Mouse (Mus musculus) WW6 (cell line): ENCODE measurements at regions not wholly inside any gene's neighbourhood (a gene's known extent, or its start where the extent isn't known, plus 50 kb on each side); places are given as distances from the start of the nearest gene placed in this dataset.
A peak's percentile ranks its signal among the peaks of the same experiment; 100 is the strongest.
"Not testable (repeated sequence)": the region's sequence is repeated elsewhere in the genome, so short reads cannot be mapped to it uniquely, and the experiment has no call there.

Experiments
- DNase-seq: peaks from one replicate; pipeline ENCODE4 v3.0.0-alpha.2; 2013; ENCODE audit warnings: low read depth, low spot score

GRCm38 (mm10) chr6:41225382-41225781 lies 76.7 kb upstream of the Try4 start:
- DNase-seq, result no peak

- no peak for DNase-seq
These were observed 83.7 kb upstream of the Try4 start for GRCm38 (mm10) chr6:41218415-41218814.

- DNase-seq, result no peak
These were observed 86.2 kb upstream of the Try4 start for GRCm38 (mm10) chr6:41215857-41216256.

DNA sequence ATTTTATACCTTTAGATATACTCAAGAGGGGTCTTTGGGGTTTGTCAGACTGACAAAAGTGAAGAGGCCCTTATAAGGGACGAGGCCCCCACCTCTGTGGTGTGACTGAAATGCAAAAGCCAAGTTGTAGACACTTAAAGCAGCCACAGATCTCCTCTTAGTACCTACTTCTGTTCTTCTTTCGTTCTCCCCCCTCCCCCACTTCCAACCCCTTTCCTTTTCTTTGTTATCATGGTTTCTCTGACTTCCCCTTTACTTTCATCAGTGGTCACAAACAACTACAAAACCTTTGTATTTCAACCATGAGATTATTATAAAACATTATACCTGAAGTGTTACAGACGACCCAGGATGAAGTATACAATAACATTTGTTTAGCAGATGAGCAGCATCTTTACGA lies 96.2 kb upstream of the Try4 start:
- no peak for DNase-seq

DNA sequence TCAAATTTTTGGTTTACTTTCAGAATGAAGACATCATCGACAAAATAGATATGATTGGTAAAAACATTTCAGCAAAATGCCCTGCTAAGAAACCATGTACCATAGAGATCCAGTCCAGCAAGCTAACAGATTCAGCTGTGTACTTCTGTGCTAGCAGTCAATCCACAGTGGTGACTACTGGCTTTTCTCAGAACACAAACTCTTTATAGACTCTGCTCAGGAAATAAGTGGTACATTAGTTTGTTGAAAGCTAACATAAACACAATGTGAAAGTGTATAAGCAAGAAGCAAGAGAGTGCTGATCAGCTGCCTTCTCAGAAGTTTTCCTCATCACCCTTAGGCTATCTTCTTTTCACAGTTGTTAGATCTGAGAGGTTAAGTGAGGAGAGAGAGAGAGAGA lies 99.2 kb upstream of the Try4 start:
- DNase-seq, result no peak

- DNase-seq, result no peak
These were observed 99.8 kb upstream of the Try4 start for GRCm38 (mm10) chr6:41202302-41202701.

GRCm38 (mm10) chr6:41194464-41194863 lies 107.6 kb upstream of the Try4 start:
- no peak for DNase-seq

DNA sequence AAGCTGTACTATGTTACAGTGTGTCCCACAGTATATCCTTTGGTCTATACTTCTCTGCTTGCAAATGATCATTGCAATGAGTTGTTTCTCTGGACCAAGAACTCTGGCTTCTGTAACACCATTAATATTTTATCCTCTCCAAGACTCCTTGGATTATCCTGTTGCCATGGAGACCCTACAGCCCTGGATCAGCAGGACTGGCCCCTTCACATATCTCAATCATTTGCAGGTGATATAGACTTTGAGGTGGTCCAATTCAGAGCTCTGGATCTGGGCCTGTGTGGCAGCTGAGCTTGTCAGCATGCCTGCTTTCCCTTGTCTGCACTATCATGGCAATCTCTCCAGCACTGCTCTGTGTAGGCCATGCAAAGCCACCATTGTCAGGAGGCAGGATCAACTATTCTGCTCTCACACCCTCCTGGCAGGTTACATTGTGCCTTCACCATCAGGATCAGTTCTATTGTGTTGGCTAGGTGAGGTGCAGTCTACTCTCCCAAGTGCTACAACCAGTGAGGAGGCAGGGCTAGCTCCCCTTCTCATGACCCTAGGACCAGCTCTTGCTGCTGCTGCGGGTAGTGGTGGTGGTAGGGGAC lies 110.2 kb upstream of the Try4 start:
- no peak for DNase-seq

- DNase-seq, result no peak
These were observed 113.2 kb upstream of the Try4 start for GRCm38 (mm10) chr6:41188910-41189309.

- no peak for DNase-seq
These were observed 114.1 kb upstream of the Try4 start for GRCm38 (mm10) chr6:41187966-41188365.

- no peak for DNase-seq
These were observed 123.2 kb upstream of the Try4 start for GRCm38 (mm10) chr6:41178896-41179295.

GRCm38 (mm10) chr6:41178019-41178418 lies 124.0 kb upstream of the Try4 start:
- no peak for DNase-seq

DNA sequence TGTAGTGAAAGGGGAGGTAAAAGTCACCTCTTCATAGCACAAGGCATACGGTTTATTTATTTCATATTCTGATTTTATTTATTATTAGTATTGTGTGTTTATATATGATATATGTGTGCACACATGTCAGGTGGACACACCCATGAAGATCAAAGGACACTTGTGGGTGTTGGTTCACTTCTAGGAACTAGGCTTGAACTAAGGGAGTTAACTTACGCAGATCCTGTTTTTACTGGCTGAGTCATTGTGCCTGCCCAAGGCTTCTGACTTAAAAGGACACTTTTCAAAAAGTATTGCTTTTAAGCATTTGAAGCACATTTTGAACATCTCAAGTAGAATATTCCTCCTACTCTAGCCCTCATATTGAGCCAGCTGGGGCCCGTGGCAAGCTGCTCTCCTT lies 124.9 kb upstream of the Try4 start:
- DNase-seq, result no peak

- DNase-seq, result no peak
These were observed 126.0 kb upstream of the Try4 start for GRCm38 (mm10) chr6:41176034-41176433.

DNA sequence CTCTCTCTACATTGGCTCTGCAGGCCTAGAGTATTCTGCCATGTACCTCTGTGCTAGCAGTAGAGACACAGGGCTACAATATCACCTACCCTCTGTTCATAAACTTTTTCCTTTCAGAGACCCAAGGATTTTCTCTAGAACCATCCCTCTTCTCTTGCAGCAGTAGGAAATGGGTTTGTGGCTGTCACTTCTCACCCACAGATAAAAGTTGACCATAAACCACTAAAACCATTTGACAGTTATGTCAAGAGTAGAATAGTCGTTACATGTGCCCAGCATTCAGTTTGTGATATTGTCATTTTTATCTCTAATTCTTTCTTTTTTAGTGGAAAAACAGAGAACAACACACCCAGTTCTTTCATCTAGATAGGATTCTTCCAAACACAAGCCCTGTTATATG lies 128.2 kb upstream of the 2210010C04Rik start:
- DNase-seq, result no peak

- no peak for DNase-seq
These were observed 126.4 kb upstream of the 2210010C04Rik start for GRCm38 (mm10) chr6:41161693-41162092.

DNA sequence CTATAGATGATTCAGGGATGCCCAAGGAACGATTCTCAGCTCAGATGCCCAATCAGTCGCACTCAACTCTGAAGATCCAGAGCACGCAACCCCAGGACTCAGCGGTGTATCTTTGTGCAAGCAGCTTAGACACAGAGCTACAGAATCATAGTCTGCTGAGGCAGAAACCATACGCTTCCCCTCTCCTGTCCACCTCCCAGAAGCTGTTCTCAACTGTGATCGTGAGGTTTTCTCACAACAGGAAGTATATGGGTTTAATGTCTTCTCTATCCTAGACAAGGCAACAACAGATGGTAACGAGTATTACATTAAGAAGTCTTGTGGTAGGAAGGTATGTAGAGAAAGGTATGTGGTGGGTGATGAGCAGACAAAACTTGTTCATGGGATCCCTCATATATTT lies 116.8 kb upstream of the 2210010C04Rik start:
- no peak for DNase-seq

DNA sequence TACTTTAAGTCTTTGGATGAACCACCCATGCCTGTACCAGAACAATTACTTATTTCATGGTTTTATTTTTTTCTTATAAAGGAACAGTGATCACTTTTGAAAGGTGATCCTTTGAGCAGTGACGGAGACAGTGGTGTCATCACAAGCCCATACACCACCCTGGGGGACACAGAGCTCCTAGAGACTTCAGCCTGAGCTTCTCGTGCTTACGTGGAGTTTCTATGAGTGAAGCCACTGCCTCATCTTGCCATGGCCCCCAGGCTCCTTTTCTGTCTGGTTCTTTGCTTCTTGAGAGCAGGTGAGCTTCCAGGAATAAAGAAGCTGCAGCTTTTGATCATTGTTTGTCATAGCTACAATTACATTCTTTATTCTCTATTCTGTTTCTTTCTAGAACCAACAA lies 116.2 kb upstream of the 2210010C04Rik start:
- no peak for DNase-seq

DNA sequence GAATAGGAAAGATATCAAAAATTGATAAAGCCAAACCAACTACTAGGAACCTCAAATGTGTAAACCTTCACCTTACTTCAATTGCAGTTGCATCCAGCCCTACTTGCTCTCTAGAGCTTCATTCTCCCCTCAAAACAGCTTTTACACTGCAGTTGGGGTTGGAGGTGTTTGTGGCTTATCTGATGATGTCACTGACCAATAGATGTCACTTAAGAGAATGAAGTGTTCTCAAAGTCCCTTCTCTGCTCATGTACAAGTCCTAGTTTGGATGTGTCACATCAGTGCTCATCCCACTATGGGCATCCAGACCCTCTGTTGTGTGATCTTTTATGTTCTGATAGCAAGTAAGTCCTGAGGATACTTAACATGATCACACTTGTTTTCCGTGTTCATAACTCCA lies 105.6 kb upstream of the 2210010C04Rik start:
- no peak for DNase-seq

- DNase-seq, result not testable (repeated sequence)
These were observed 102.1 kb upstream of the 2210010C04Rik start for GRCm38 (mm10) chr6:41137401-41137777.

GRCm38 (mm10) chr6:41136717-41137400 lies 101.5 kb upstream of the 2210010C04Rik start:
- peak; percentile 22 for DNase-seq

- DNase-seq, result no peak
These were observed 99.9 kb upstream of the 2210010C04Rik start for GRCm38 (mm10) chr6:41135160-41135559.

DNA sequence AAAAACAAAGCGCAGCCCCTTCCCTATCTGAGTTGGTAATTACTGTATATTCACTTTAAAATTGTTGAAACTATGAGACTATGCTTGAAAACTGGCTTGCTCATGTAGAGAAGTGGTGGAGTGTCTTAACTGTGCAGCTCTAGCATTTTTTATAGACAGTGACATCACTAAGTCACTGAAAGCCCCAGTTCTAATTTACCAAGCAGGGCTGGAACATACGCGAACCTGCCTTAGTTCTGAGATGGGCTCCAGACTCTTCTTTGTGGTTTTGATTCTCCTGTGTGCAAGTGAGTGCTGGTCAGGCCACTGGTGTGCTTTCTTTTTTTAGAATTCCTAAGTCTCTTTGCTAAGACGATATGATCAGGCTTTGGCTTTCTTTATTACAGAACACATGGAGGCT lies 94.6 kb upstream of the 2210010C04Rik start:
- no peak for DNase-seq

- DNase-seq, result no peak
These were observed 92.5 kb upstream of the 2210010C04Rik start for GRCm38 (mm10) chr6:41127816-41128215.
